Mouse (Mus musculus) cortical plate, adult 2 months (tissue): Measurements from ENCODE around the gene Ano2.

ENCODE experiments used
- CTCF ChIP-seq: fragments of 200-500 bp; IDR thresholded peaks from 2 replicates; pipeline ENCODE4 v1.5.1; 2011; ENCODE audit warnings: mild to moderate bottlenecking, control low read depth, low read length; ENCODE audit not compliant: insufficient read depth; ENCODE audit errors: extremely low read depth
- POLR2A ChIP-seq: fragments of 200-500 bp; IDR thresholded peaks from 2 replicates; pipeline ENCODE4 v1.6.1; 2011; ENCODE audit warnings: mild to moderate bottlenecking, low read length, control low read depth; ENCODE audit not compliant: insufficient read depth; ENCODE audit errors: extremely low read depth

- TF ChIP-seq CTCF (no peak), POLR2A (no peak)
Observed at GRCm38 (mm10) chr6:125803364-125804011, 113.3 kb downstream of the Ano2 start.
